Mouse (Mus musculus): ENCODE measurements at regions not wholly inside any gene's neighbourhood (a gene's known extent, or its start where the extent isn't known, plus 50 kb on each side); places are given as distances from the start of the nearest gene placed in this dataset.

GRCm38 (mm10) chr1:75616971-75617370 is 70.9 kb downstream of the Slc4a3 start:
- no peak for TF ChIP-seq CTCF (IDR thresholded peaks at IDR 0.05; ENCODE audit: extremely low read depth, insufficient read depth, low read length)
- TF ChIP-seq POLR2A (IDR thresholded peaks at IDR 0.05; ENCODE audit: extremely low read depth, insufficient read depth, low read length) = no peak
